Mouse (Mus musculus) midbrain, embryonic 16.5 days (tissue): Measurements from ENCODE around the gene Tmub1. TPM values are rescaled to one million over a fixed set of nuclear protein-coding genes. Genes with fewer than 3 reads are reported as not detected.
"Not testable (repeated sequence)": the region's sequence is repeated elsewhere in the genome, so short reads cannot be mapped to it uniquely, and the experiment has no call there.

ENCODE experiments used
- ATAC-seq: fragments of 200-750 bp; cut with Nextera tagmentation; 2 replicates; pipeline ENCODE4 v1.8.0; 2017; ENCODE audit warnings: moderate TSS enrichment
- H3K27ac ChIP-seq: fragments of 300-500 bp; sonication (generic); 2 replicates; pipeline ENCODE4 v1.5.1; 2014; ENCODE audit warnings: mild to moderate bottlenecking, low read length, mixed read lengths
- H3K27me3 ChIP-seq: fragments of 300-500 bp; sonication (generic); 2 replicates; pipeline ENCODE4 v1.6.1; 2014; ENCODE audit warnings: low read depth, low read length, mixed read lengths; ENCODE audit not compliant: control insufficient read depth, insufficient read depth
- H3K36me3 ChIP-seq: fragments of 300-500 bp; sonication (generic); 2 replicates; pipeline ENCODE4 v1.6.1; 2014; ENCODE audit warnings: mild to moderate bottlenecking, low read length, moderate library complexity, mixed read lengths; ENCODE audit not compliant: control insufficient read depth, insufficient read depth
- H3K4me1 ChIP-seq: fragments of 300-500 bp; sonication (generic); 2 replicates; pipeline ENCODE4 v1.6.1; 2014; ENCODE audit warnings: mild to moderate bottlenecking, low read length, mixed read lengths; ENCODE audit not compliant: control insufficient read depth, insufficient read depth
- H3K4me2 ChIP-seq: fragments of 300-500 bp; sonication (generic); 2 replicates; pipeline ENCODE4 v1.6.1; 2014; ENCODE audit warnings: mild to moderate bottlenecking, low read length, mixed read lengths
- H3K4me3 ChIP-seq: fragments of 300-500 bp; sonication (generic); 2 replicates; pipeline ENCODE4 v1.5.1; 2014; ENCODE audit warnings: low read depth, mild to moderate bottlenecking, low read length, moderate library complexity, mixed read lengths
- H3K9ac ChIP-seq: fragments of 300-500 bp; sonication (generic); 2 replicates; pipeline ENCODE4 v1.6.1; 2014; ENCODE audit warnings: low read depth, low read length, mixed read lengths
- H3K9me3 ChIP-seq: fragments of 300-500 bp; sonication (generic); replicated peaks from 2 replicates; pipeline ENCODE4 v1.6.1; 2014; ENCODE audit warnings: mild to moderate bottlenecking, low read length, mixed read lengths; ENCODE audit not compliant: control insufficient read depth, poor library complexity, severe bottlenecking
- WGBS: fragments of 180-500 bp; shearing (Covaris S2); extraction: QIAGEN DNeasy Blood & Tissue Kit; methylation state at CpG from one replicate; pipeline ENCODE4 v1.1.7; 2014; 5-methylcytosine and 5-hydroxymethylcytosine counted together
- polyA plus RNA-seq: library from polyadenylated mRNA; unstranded; fragments of >200 nt; fragmentation: Nextera tagmentation; extraction: Ambion mirVana; gene quantifications from 2 replicates; pipeline ENCODE4 v1.2.1, GENCODE M21; 2015

The Tmub1 gene
- polyA plus RNA-seq, 1 experiment from 2014 or later = 63.2 TPM

DNA sequence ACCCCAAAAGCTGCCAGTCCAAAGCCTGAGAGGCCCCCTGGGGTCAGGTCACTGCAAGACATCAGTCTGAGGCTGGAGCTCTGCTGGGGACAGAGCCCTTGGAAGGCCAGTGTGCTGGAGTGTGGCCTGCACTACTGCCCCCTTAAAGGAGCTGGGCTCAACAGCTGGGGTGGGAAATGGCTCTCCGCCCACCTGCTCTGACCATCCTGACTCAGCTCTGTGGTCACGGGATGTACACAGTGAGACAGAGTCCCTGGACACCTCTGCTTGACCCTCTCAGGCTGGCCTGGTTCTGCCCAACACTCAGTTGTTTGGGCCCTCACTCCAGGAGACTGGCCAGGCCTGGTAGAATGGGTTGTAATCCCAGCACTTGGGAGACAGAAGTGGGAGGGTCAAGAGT, 38.2 kb downstream of the Tmub1 start:
- ATAC-seq = no peak
- WGBS = 80% methylated on average over 2 of the region's 2 CpGs
- H3K27me3 ChIP-seq = no peaks in the 10 kb centered on the region

DNA sequence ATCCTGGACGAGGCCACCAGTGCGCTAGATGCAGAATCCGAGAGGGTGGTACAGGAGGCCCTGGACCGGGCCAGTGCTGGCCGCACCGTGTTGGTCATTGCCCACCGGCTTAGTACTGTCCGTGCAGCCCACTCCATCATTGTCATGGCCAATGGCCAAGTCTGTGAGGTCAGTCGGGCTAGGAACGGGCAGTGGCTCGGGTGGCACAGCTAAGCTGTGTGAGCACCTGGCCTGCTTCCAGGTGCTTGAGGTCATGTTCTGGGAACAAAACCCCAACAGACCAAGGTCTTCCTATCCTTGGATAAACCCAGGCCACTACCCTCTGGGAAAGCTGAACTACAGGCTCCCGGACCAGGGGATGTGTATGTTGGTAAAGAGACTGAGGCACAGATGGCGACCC, 39.0 kb downstream of the Tmub1 start:
- Histone ChIP-seq H3K4me2 (no peak overlapping the region), H3K36me3 (peaks cover 13% of the 10 kb centered on the region), H3K27me3 (no peaks in the 10 kb centered on the region), H3K9ac (no peak overlapping the region), H3K27ac (no peak overlapping the region), H3K9me3 (no peaks in the 10 kb centered on the region), H3K4me1 (no peaks in the 10 kb centered on the region), H3K4me3 (no peak overlapping the region)
- no peak for ATAC-seq
- 92% methylated on average over 13 of the region's 13 CpGs for WGBS

More for the DNA sequence above, 38.2 kb downstream of the Tmub1 start:
- Histone ChIP-seq H3K36me3 (0 out of 2 replicates have a peak, but pooled peaks cover 8% of the 10 kb centered on the region), H3K9ac (no peak overlapping the region), H3K27ac (no peak overlapping the region), H3K4me1 (no peaks in the 10 kb centered on the region), H3K4me3 (no peak overlapping the region), H3K9me3 (no peaks in the 10 kb centered on the region), H3K4me2 (no peak overlapping the region)

DNA sequence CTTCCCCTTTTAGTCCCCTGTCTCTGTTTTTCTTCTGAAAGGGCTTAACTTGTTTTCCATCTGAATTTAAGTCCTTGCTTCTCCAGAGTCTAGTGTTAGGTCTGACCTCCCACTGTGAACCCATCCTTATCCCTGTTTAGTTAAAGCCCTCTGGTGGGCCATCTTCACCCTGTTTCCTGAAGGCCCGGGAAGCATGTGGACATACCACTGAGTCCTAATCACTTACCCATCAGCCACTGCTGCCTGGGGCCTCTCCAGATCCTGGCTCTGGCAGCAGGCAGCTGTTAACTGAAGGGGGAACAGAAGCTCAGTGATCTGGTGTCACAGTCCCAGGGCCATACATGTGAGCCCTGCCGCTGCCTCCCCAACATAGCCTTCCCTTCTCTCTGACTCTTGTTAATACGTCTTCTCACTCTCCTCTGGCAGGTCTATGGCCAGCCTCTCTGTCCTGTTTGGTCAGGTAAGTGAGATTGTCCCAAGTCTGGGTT, 42.2 kb downstream of the Tmub1 start:
- no peak overlapping the region for H3K4me3 ChIP-seq
- H3K36me3 ChIP-seq = peaks cover 19% of the 10 kb centered on the region

GRCm38 (mm10) chr5:24404594-24405360, 42.9 kb downstream of the Tmub1 start:
- Histone ChIP-seq H3K9me3 (no peaks in the 10 kb centered on the region), H3K36me3 (peaks cover 19% of the 10 kb centered on the region), H3K27me3 (no peaks in the 10 kb centered on the region), H3K9ac (no peak overlapping the region), H3K27ac (no peak overlapping the region), H3K4me3 (no peak overlapping the region), H3K4me1 (no peaks in the 10 kb centered on the region), H3K4me2 (no peak overlapping the region)
- WGBS = 79% methylated on average over 6 of the region's 6 CpGs
- ATAC-seq = no peak

More for the DNA sequence above, 42.2 kb downstream of the Tmub1 start:
- Histone ChIP-seq H3K9me3 (no peaks in the 10 kb centered on the region), H3K27ac (no peak overlapping the region), H3K27me3 (no peaks in the 10 kb centered on the region), H3K9ac (no peak overlapping the region), H3K4me1 (no peaks in the 10 kb centered on the region), H3K4me2 (no peak overlapping the region)
- 74% methylated on average over 3 of the region's 3 CpGs for WGBS
- no peak for ATAC-seq

GRCm38 (mm10) chr5:24401969-24402368, 45.7 kb downstream of the Tmub1 start:
- H3K27me3 ChIP-seq = no peaks in the 10 kb centered on the region
- no peak overlapping the region for H3K4me3 ChIP-seq
- peaks cover 16% of the 10 kb centered on the region for H3K36me3 ChIP-seq
- no peak overlapping the region for H3K4me2 ChIP-seq
- H3K9me3 ChIP-seq = no peaks in the 10 kb centered on the region
- 71% methylated on average over 9 of the region's 9 CpGs for WGBS
- H3K4me1 ChIP-seq = no peaks in the 10 kb centered on the region
- no peak for ATAC-seq
- no peak overlapping the region for H3K9ac ChIP-seq
- H3K27ac ChIP-seq = no peak overlapping the region

- Histone ChIP-seq H3K4me3 (no peak overlapping the region), H3K36me3 (peaks cover 13% of the 10 kb centered on the region), H3K27me3 (no peaks in the 10 kb centered on the region), H3K9ac (no peak overlapping the region), H3K9me3 (no peaks in the 10 kb centered on the region), H3K4me1 (no peaks in the 10 kb centered on the region), H3K27ac (no peak overlapping the region), H3K4me2 (no peak overlapping the region)
- 95% methylated on average over 5 of the region's 5 CpGs for WGBS
- ATAC-seq = no peak
These were observed 46.6 kb downstream of the Tmub1 start for GRCm38 (mm10) chr5:24400911-24401605.

GRCm38 (mm10) chr5:24400362-24400761, 47.3 kb downstream of the Tmub1 start:
- ATAC-seq = no peak
- no peaks in the 10 kb centered on the region for H3K9me3 ChIP-seq
- H3K4me2 ChIP-seq = no peak overlapping the region
- no peak overlapping the region for H3K27ac ChIP-seq
- no peak overlapping the region for H3K4me3 ChIP-seq
- 0 out of 2 replicates have a peak, but pooled peaks cover under 1% of the 10 kb centered on the region for H3K4me1 ChIP-seq
- WGBS = 89% methylated on average over 11 of the region's 11 CpGs
- H3K9ac ChIP-seq = no peak overlapping the region
- H3K36me3 ChIP-seq = peaks cover 12% of the 10 kb centered on the region
- no peaks in the 10 kb centered on the region for H3K27me3 ChIP-seq

DNA sequence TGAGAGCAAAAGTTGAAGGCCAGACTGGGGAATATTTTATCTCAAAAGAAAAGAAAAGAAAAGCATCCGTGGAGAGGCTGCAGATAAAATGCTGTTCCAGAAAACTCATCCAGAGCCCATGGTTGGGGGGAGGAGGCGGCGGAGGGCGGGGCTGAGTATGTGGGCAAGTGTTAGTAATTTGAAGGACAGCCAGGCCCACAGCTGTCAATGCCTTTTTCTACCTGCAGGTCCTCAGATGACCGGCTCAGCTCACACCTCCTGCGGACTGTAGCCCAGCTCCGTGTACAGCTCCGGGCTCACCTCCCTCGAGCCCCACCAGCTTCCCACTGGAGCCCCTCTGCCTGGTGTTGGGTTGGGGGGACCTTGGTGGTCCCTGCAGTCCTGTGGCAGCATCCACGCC, 48.0 kb downstream of the Tmub1 start:
- H3K9me3 ChIP-seq = no peaks in the 10 kb centered on the region
- H3K36me3 ChIP-seq = peaks cover 12% of the 10 kb centered on the region
- H3K9ac ChIP-seq = no peak overlapping the region
- ATAC-seq = no peak
- WGBS = 86% methylated on average over 10 of the region's 10 CpGs
- H3K27ac ChIP-seq = no peak overlapping the region
- H3K4me2 ChIP-seq = no peak overlapping the region
- 0 out of 2 replicates have a peak, but pooled peaks cover 4% of the 10 kb centered on the region for H3K4me1 ChIP-seq
- no peak overlapping the region for H3K4me3 ChIP-seq
- no peaks in the 10 kb centered on the region for H3K27me3 ChIP-seq

- not testable (repeated sequence) for H3K27me3 ChIP-seq, H3K36me3 ChIP-seq, H3K27ac ChIP-seq, H3K9me3 ChIP-seq, H3K4me1 ChIP-seq, H3K4me3 ChIP-seq, ATAC-seq, H3K9ac ChIP-seq, H3K4me2 ChIP-seq
- 92% methylated on average over 6 of the region's 6 CpGs for WGBS
These were observed 51.4 kb downstream of the Tmub1 start for GRCm38 (mm10) chr5:24396254-24396653.
